Mouse (Mus musculus) MEL (cell line): ENCODE measurements around the gene Snx18.

Experiments
- CTCF ChIP-seq, 3 experiments: IDR thresholded peaks in 2 of 3; conservative IDR thresholded peaks in 1 of 3; 2 replicates each; pipeline ENCODE4 v1.5.1; 2011 to 2012; ENCODE audit warnings: low read length in 3 of 3, low read depth in 2 of 3, mild to moderate bottlenecking in 2 of 3, improper control_type of control experiment in 1 of 3, inconsistent platforms in 1 of 3, mixed read lengths in 1 of 3, moderate library complexity in 1 of 3; ENCODE audit not compliant: control insufficient read depth in 1 of 3, insufficient read depth in 1 of 3, poor library complexity in 1 of 3, severe bottlenecking in 1 of 3
- MAFK ChIP-seq: IDR thresholded peaks from 2 replicates; pipeline ENCODE4 v1.6.1; 2011; ENCODE audit warnings: low read depth, mild to moderate bottlenecking, low read length, improper control_type of control experiment, borderline replicate concordance
- SMC3 ChIP-seq: IDR thresholded peaks from 2 replicates; pipeline ENCODE4 v1.6.1; 2011; ENCODE audit warnings: low read depth, low read length, improper control_type of control experiment
- UBTF ChIP-seq: IDR thresholded peaks from 2 replicates; pipeline ENCODE4 v1.6.1; 2012; ENCODE audit warnings: low read depth, mild to moderate bottlenecking, inconsistent platforms, low read length, improper control_type of control experiment, moderate library complexity, borderline replicate concordance; ENCODE audit not compliant: insufficient read depth
- USF1 ChIP-seq: IDR thresholded peaks from 2 replicates; pipeline ENCODE4 v1.6.1; 2014; ENCODE audit warnings: low read depth, mild to moderate bottlenecking, inconsistent platforms, low read length, improper control_type of control experiment, moderate library complexity
- ZC3H11A ChIP-seq: IDR thresholded peaks from 2 replicates; pipeline ENCODE4 v1.6.1; 2012; ENCODE audit warnings: low read depth, mild to moderate bottlenecking, inconsistent platforms, low read length, improper control_type of control experiment

DNA sequence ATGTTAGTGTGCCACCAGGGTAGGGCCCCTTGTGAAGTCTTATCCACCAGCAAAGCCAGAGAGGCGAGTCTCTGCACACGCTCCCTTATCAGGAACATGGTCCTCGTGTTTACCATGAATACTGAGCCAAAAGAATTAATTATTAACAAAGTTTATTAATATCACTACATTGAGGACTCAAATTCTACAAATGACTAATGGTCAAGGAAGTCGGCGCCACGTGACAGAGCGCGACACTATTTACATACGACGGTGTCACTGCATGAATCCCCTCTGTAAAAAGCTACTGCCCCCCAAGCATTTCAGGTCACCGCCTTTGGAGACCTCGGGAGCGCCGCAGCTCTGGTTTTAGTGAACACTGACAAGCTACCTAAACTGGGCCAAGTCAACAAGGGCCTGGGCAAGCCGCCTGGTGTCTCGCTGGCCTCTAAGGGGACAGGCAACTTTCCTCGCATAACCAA, 15.5 kb downstream of the Snx18 start:
- TF ChIP-seq USF1: no peak
- no peak for TF ChIP-seq SMC3
- no peak for TF ChIP-seq UBTF
- TF ChIP-seq MAFK: no peak
- TF ChIP-seq CTCF (IDR thresholded peaks at IDR 0.05 in 2 of 3, conservative IDR thresholded peaks at IDR 0.05 in 1 of 3; ENCODE audit: control insufficient read depth in 1 of 3, insufficient read depth in 1 of 3, low read depth in 2 of 3, low read length in 3 of 3, poor library complexity in 1 of 3, severe bottlenecking in 1 of 3): no peak
- no peak for TF ChIP-seq ZC3H11A
